Mouse (Mus musculus) forebrain, embryonic 12.5 days (tissue): ENCODE measurements at regions not wholly inside any gene's neighbourhood (a gene's known extent, or its start where the extent isn't known, plus 50 kb on each side); places are given as distances from the start of the nearest gene placed in this dataset.

Source experiments
- ATAC-seq: fragments of 200-750 bp; cut with Nextera tagmentation; 2 replicates; pipeline ENCODE4 v1.8.0; 2017; ENCODE audit warnings: moderate TSS enrichment; ENCODE audit not compliant: low FRiP score
- H3K27ac ChIP-seq: fragments of 300-500 bp; sonication (generic); 2 replicates; pipeline ENCODE4 v1.5.1; 2016; ENCODE audit warnings: mild to moderate bottlenecking
- H3K27me3 ChIP-seq: fragments of 300-500 bp; sonication (generic); 2 replicates; pipeline ENCODE4 v1.6.1; 2016; ENCODE audit warnings: mild to moderate bottlenecking
- H3K36me3 ChIP-seq: fragments of 300-500 bp; sonication (generic); replicated peaks from 2 replicates; pipeline ENCODE4 v1.6.1; 2016; ENCODE audit warnings: mild to moderate bottlenecking
- H3K4me1 ChIP-seq: fragments of 300-500 bp; sonication (generic); 2 replicates; pipeline ENCODE4 v1.6.1; 2016
- H3K4me2 ChIP-seq: fragments of 300-500 bp; sonication (generic); 2 replicates; pipeline ENCODE4 v1.6.1; 2016; ENCODE audit warnings: mild to moderate bottlenecking, moderate library complexity
- H3K4me3 ChIP-seq: fragments of 300-500 bp; sonication (generic); replicated peaks from 2 replicates; pipeline ENCODE4 v1.5.1; 2016; ENCODE audit warnings: mild to moderate bottlenecking
- H3K9ac ChIP-seq: fragments of 300-500 bp; sonication (generic); 2 replicates; pipeline ENCODE4 v1.6.1; 2016; ENCODE audit warnings: mild to moderate bottlenecking
- H3K9me3 ChIP-seq: fragments of 300-500 bp; sonication (generic); 2 replicates; pipeline ENCODE4 v1.6.1; 2016
- whole genome bisulfite sequencing: fragments of 180-500 bp; shearing (Covaris S2); methylation state at CpG from one replicate; pipeline ENCODE4 v1.1.7; 2016; 5-methylcytosine and 5-hydroxymethylcytosine counted together

DNA sequence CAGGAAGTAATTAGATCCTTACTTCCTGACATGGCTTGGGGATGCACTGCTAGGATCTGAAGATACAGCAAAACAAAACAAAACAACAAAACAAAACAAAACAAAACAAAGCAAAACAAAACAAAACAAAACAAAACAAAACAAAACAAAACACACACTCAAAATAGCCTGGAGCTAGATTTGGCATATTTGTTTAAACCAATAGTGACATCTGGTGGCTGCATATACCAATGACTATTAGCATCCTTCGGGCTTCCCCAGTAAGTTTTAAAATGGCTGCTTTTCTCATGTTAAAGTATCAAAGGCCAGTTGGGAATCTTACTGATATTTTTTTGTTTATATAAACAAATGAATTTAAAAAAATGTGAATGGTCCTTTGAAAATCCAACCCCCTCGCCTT lies 52.9 kb upstream of the Ica1 start:
- Histone ChIP-seq H3K9me3 (no peaks in the 10 kb centered on the region), H3K36me3 (no peaks in the 10 kb centered on the region), H3K4me3 (no peak overlapping the region), H3K4me1 (no peaks in the 10 kb centered on the region), H3K4me2 (no peak overlapping the region), H3K9ac (no peak overlapping the region), H3K27ac (no peak overlapping the region), H3K27me3 (no peaks in the 10 kb centered on the region)
- 40% methylated on average over 2 of the region's 2 CpGs for WGBS
- ATAC-seq = peak; percentile 75; the same call in 1 of the 2 replicates

DNA sequence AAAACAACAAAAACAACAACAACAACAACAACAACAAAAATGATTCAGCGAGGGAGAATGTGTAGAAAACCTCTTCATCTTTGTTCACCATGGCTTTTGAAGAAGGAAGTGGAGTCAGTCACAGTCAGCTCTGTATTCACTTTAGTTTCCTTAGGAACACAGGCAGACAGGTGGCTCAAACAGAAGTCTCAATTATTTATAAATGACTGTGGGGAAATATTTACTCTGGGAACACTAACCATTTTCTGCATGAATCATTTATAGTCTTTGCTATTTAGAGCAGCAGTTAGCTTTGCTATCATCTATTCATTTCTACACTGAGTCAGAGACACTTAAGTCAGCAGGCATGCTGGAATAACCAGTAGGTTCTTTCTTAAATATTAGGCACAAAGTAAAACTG lies 54.6 kb upstream of the Ica1 start:
- no peak overlapping the region for H3K4me2 ChIP-seq
- H3K9me3 ChIP-seq = no peaks in the 10 kb centered on the region
- no peak overlapping the region for H3K27ac ChIP-seq
- H3K9ac ChIP-seq = no peak overlapping the region
- no peaks in the 10 kb centered on the region for H3K36me3 ChIP-seq
- H3K4me1 ChIP-seq = no peaks in the 10 kb centered on the region
- WGBS = 81% methylated on average over 1 of the region's 1 CpGs
- H3K27me3 ChIP-seq = no peaks in the 10 kb centered on the region
- ATAC-seq = no peak
- H3K4me3 ChIP-seq = no peak overlapping the region

DNA sequence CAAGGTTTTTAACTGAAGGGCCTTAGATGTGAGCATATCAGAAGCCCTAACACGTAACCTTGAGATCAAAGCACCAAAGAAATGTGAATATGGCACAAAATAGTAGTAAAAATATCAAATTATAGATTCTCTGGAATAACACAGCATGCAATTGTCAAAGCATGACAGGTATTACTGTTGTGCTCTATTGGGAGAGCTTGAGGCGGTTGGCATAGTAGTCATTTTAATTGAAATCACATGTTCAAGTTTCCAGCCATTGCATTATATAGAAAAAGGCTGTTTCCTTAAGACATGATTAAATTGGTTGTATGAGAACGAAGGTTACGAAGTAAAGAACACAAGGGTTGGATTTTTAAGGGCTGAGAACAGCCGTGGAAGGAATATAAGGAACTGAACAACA lies 75.4 kb upstream of the Ica1 start:
- Histone ChIP-seq H3K36me3 (no peaks in the 10 kb centered on the region), H3K4me2 (no peak overlapping the region), H3K9me3 (no peaks in the 10 kb centered on the region), H3K4me3 (no peak overlapping the region), H3K4me1 (no peaks in the 10 kb centered on the region), H3K9ac (no peak overlapping the region), H3K27ac (no peak overlapping the region), H3K27me3 (no peaks in the 10 kb centered on the region)
- no peak for ATAC-seq
- 85% methylated on average over 5 of the region's 5 CpGs for WGBS

DNA sequence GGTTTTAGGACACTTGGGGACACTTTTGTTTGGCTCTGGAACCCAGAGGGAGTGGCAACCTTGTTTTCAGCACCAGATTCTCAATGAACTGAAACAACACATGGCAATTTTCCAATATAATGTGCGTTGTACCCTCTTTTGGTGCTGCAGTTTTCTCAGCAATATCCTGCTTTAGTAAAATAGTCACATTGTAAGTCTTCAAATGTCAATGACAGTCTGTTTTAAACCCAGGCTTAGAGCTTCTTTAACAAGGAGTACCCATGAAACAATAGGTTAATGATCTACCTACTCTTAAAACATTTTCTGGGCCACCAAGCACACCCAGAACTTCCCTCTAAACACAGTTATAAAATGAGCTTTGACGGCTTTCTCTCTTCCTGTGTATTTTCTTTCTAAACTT lies 82.3 kb upstream of the Ica1 start:
- no peaks in the 10 kb centered on the region for H3K9me3 ChIP-seq
- no peak for ATAC-seq
- H3K27me3 ChIP-seq = no peaks in the 10 kb centered on the region
- no peaks in the 10 kb centered on the region for H3K36me3 ChIP-seq
- no peak overlapping the region for H3K4me3 ChIP-seq
- 74% methylated on average over 2 of the region's 2 CpGs for WGBS
- H3K9ac ChIP-seq = no peak overlapping the region
- H3K4me1 ChIP-seq = no peaks in the 10 kb centered on the region
- H3K4me2 ChIP-seq = no peak overlapping the region
- H3K27ac ChIP-seq = no peak overlapping the region

DNA sequence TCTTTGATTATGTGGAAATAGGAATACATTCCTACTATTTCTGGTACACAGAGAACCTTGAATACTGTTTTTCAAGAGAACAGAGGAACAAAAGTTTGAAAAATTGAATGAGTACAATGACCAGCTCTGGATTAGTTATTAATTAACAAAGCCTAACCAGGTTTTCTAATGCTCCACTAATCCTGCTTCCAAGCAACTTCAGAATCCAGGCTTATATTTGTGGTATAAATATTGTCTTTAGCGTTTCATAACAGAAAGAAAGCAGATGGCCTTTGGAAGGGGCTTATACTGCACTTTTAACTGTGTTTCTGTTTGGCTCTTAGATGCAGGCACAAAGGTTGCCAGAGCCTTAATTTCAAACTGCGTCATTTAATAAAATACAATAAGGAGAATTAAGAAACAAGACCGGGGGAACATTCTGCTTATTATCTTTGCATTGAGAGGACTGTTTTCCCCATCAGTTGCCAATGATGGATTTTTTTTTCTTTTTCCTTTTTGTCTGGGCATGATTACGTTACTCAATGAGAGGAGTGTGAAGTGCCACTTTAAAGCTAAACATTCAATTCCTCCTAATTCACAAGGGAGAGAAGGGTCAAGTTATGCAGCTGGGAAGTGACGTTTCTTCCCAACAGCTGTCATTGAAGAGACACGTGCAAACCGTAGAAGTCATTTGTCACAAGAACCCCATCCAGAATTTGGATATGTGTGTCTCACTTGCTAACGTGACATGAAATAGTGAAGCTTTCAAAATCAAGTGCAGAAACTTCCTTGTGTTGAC lies 84.2 kb upstream of the Nxph1 start:
- no peak overlapping the region for H3K9ac ChIP-seq
- no peaks in the 10 kb centered on the region for H3K4me1 ChIP-seq
- H3K4me2 ChIP-seq = no peak overlapping the region
- peak; percentile 55; the same call in 1 of the 2 replicates for ATAC-seq
- no peaks in the 10 kb centered on the region for H3K36me3 ChIP-seq
- no peaks in the 10 kb centered on the region for H3K9me3 ChIP-seq
- no peak overlapping the region for H3K4me3 ChIP-seq
- WGBS = 39% methylated on average over 8 of the region's 8 CpGs
- H3K27me3 ChIP-seq = no peaks in the 10 kb centered on the region
- no peak overlapping the region for H3K27ac ChIP-seq

DNA sequence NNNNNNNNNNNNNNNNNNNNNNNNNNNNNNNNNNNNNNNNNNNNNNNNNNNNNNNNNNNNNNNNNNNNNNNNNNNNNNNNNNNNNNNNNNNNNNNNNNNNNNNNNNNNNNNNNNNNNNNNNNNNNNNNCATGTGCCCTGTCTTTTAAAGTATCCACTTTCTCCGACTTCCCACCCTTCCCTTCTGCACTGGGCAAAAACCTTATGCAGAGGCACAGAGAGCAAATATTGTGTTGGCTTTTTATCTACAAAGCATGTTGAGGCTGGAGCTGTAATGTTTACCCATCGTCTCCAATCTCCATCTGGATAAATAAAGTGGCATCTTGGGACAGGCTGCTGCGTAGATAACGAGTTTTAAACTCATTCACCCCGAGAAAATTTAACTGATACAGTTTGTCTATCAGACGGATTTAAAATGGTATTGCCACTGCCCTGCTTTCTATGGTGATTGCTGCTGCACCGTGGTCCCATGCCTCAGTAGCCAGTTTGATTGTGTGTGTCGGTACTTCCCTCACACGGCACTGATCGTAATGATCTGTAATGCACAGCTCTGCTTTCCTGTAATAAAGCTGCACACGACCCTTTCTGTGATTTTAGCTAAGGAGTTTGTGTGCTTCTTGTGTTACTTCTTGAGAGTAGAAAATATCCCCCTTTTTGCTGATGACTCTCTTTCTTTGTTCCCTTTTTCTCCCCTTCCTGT lies 70.7 kb upstream of the Nxph1 start:
- Histone ChIP-seq H3K4me2 (no peak overlapping the region), H3K27ac (no peak overlapping the region), H3K4me1 (peaks cover 10% of the 10 kb centered on the region), H3K27me3 (no peaks in the 10 kb centered on the region), H3K9ac (no peak overlapping the region), H3K36me3 (no peaks in the 10 kb centered on the region), H3K4me3 (no peak overlapping the region), H3K9me3 (no peaks in the 10 kb centered on the region)
- peak; percentile 17; the same call in 1 of the 2 replicates for ATAC-seq
- WGBS = 48% methylated on average over 11 of the region's 11 CpGs

DNA sequence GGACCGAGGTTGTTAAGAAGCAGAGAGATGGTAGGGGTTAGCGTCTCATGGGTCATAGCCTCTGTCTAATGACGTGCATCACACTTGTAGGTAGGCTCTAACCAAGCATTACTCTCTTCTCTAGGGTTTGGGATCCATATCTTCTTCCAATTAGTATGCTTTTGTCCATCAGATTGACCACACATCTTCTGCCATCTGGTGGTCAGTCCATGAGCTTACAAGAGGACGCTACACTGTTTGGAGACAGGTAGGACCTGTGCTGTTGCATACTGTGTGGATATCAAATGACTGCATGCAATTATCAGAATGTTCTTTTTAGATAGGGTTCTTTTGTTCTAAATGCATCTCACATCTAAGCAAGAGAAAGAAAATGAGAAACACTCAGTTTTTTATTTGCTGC lies 54.6 kb upstream of the Nxph1 start:
- H3K27ac ChIP-seq = no peak overlapping the region
- no peak overlapping the region for H3K4me3 ChIP-seq
- no peak for ATAC-seq
- peaks cover 7% of the 10 kb centered on the region for H3K4me1 ChIP-seq
- H3K36me3 ChIP-seq = no peaks in the 10 kb centered on the region
- H3K9ac ChIP-seq = no peak overlapping the region
- H3K9me3 ChIP-seq = no peaks in the 10 kb centered on the region
- no peak overlapping the region for H3K4me2 ChIP-seq
- WGBS = 80% methylated on average over 4 of the region's 4 CpGs
- H3K27me3 ChIP-seq = no peaks in the 10 kb centered on the region

DNA sequence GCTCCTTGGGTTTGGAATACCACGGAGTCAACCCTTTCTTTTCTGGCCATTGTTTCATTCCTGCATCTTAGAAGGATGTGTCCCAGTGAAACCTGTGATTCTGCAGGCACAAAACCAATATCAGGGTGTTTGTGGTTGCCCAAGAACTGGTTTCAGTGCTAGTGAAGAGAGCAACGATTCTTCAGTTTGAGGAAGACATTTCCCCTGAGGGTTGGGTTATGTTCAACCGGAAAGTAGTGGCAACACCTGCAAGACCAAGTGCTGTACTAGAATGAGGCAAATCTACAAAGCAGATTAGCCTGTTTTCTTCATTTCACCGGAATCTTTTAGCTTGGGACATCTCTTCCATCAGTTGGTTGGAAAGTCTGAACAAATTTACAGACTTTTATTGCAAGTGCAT lies 52.1 kb upstream of the Nxph1 start:
- Histone ChIP-seq H3K27ac (no peak overlapping the region), H3K4me3 (no peak overlapping the region), H3K9me3 (no peaks in the 10 kb centered on the region), H3K4me1 (peaks cover 15% of the 10 kb centered on the region), H3K9ac (no peak overlapping the region), H3K4me2 (no peak overlapping the region), H3K36me3 (no peaks in the 10 kb centered on the region), H3K27me3 (no peaks in the 10 kb centered on the region)
- 84% methylated on average over 4 of the region's 4 CpGs for WGBS
- no peak for ATAC-seq

DNA sequence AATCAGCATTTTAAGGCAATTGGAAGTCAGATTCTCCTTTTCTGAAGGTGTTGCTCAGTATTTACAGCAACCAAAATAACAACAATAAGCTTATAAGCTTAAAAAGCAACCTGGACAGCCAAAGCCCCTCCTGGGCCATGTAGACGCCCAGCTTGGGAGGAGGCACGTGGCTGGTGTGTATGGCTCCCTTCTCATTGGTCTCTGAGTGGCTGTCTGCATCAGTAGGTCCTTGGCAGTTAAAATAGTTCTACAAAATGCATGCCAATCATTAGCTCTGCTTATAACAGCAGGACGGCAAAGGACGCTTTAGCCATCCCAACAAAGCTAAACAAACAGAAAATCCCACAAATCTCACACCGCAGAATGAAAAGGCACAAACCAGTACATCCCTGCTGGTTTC lies 51.4 kb upstream of the Nxph1 start:
- H3K4me3 ChIP-seq = no peak overlapping the region
- no peaks in the 10 kb centered on the region for H3K36me3 ChIP-seq
- ATAC-seq = peak; percentile 43; the same call in 1 of the 2 replicates
- H3K9ac ChIP-seq = no peak overlapping the region
- H3K27ac ChIP-seq = no peak overlapping the region
- 30% methylated on average over 5 of the region's 5 CpGs for WGBS
- H3K9me3 ChIP-seq = no peaks in the 10 kb centered on the region
- H3K27me3 ChIP-seq = no peaks in the 10 kb centered on the region
- no peak overlapping the region for H3K4me2 ChIP-seq
- H3K4me1 ChIP-seq = peaks cover 15% of the 10 kb centered on the region

DNA sequence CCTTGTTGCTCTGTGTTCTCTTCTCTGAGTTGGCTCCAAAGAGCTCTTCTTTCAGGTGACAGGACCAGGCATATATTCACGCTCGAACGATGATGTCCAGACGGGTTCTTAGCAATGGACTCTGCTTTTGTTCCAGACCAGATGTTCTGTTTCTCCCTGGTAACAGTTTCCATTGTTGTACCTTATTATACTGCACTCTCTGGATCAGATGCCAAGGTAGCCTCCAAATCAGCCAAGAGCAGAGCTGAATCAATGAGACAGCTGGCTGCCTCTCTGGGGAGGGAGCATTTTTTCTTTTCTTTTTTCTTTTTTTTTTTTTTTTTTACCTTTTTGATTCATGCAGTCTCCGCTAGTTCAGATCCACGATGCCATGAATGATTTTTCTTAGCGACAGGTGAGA lies 50.9 kb upstream of the Nxph1 start:
- H3K4me2 ChIP-seq = no peak overlapping the region
- H3K4me1 ChIP-seq = peaks cover 15% of the 10 kb centered on the region
- 39% methylated on average over 7 of the region's 7 CpGs for WGBS
- ATAC-seq = 0 out of 2 replicates have a peak, but pooled peaks have one; percentile 51
- H3K27ac ChIP-seq = no peak overlapping the region
- H3K9ac ChIP-seq = no peak overlapping the region
- H3K4me3 ChIP-seq = no peak overlapping the region
- H3K36me3 ChIP-seq = no peaks in the 10 kb centered on the region
- no peaks in the 10 kb centered on the region for H3K27me3 ChIP-seq
- H3K9me3 ChIP-seq = no peaks in the 10 kb centered on the region

DNA sequence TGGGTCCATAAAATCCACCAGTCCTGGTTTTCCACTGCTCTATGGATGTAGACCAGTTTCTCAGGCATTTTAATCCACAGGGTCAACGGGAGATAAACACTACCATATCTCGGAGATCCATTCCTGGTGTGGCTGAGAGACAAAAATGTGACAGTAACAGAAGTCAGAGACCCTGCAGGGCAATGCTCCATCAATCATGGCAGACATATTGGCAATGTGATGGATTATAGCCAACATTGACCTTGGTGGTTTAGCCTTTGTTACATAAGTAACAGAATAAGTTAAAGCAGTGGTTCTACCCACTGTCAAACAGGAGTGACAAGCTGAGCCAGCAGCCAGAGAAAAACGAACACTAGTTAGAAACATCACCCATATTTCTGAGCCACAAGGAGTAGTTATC lies 50.0 kb upstream of the Nxph1 start:
- no peaks in the 10 kb centered on the region for H3K9me3 ChIP-seq
- no peak overlapping the region for H3K9ac ChIP-seq
- no peaks in the 10 kb centered on the region for H3K27me3 ChIP-seq
- no peak overlapping the region for H3K4me3 ChIP-seq
- no peaks in the 10 kb centered on the region for H3K36me3 ChIP-seq
- ATAC-seq = no peak
- H3K27ac ChIP-seq = no peak overlapping the region
- WGBS = 82% methylated on average over 3 of the region's 3 CpGs
- H3K4me2 ChIP-seq = no peak overlapping the region
- peaks cover 15% of the 10 kb centered on the region for H3K4me1 ChIP-seq
